Mouse (Mus musculus): ENCODE results near the gene Spata5.

The Spata5 gene

GRCm38 (mm10) chr3:37419458-37419991 lies at the start of gene Spata5:
Gene Spata5, plus strand, starts transcription at chr3:37419896.
- peak; percentile 99 for DNase-seq

GRCm38 (mm10) chr3:37370407-37370806 lies 49.3 kb upstream of the Spata5 start:
- DNase-seq, result no peak

- DNase-seq, result no peak
These were observed 46.0 kb upstream of the Spata5 start for GRCm38 (mm10) chr3:37373712-37374111.

- DNase-seq, result no peak
These were observed 41.8 kb upstream of the Spata5 start for GRCm38 (mm10) chr3:37377926-37378325.

- no peak for DNase-seq
These were observed 41.3 kb upstream of the Spata5 start for GRCm38 (mm10) chr3:37378412-37378811.

GRCm38 (mm10) chr3:37379201-37379600 lies 40.5 kb upstream of the Spata5 start:
- DNase-seq, result no peak

- DNase-seq, result peak; percentile 10
These were observed 39.5 kb upstream of the Spata5 start for GRCm38 (mm10) chr3:37379930-37380881.

- DNase-seq, result no peak
These were observed 38.2 kb upstream of the Spata5 start for GRCm38 (mm10) chr3:37381457-37381856.

- no peak for DNase-seq
These were observed 36.5 kb upstream of the Spata5 start for GRCm38 (mm10) chr3:37383096-37383765.

- DNase-seq, result no peak
These were observed 32.4 kb upstream of the Spata5 start for GRCm38 (mm10) chr3:37387310-37387709.

- no peak for DNase-seq
These were observed 22.6 kb upstream of the Spata5 start for GRCm38 (mm10) chr3:37396930-37397608.

- DNase-seq, result no peak
These were observed 22.1 kb upstream of the Spata5 start for GRCm38 (mm10) chr3:37397646-37398045.

- peak; percentile 21 for DNase-seq
These were observed 20.9 kb upstream of the Spata5 start for GRCm38 (mm10) chr3:37398661-37399395.

GRCm38 (mm10) chr3:37401729-37402610 lies 17.7 kb upstream of the Spata5 start:
- DNase-seq, result no peak

- DNase-seq, result no peak
These were observed 12.1 kb upstream of the Spata5 start for GRCm38 (mm10) chr3:37407598-37407997.

GRCm38 (mm10) chr3:37413446-37413845 lies 6.2 kb upstream of the Spata5 start:
- DNase-seq, result no peak

GRCm38 (mm10) chr3:37414413-37414960 lies 5.2 kb upstream of the Spata5 start:
- peak; percentile 48 for DNase-seq

GRCm38 (mm10) chr3:37418341-37418740 lies 1.4 kb upstream of the Spata5 start:
- no peak for DNase-seq

- no peak for DNase-seq
These were observed 687 bp upstream of the Spata5 start for GRCm38 (mm10) chr3:37418961-37419457.

GRCm38 (mm10) chr3:37420072-37420471 lies 376 bp downstream of the Spata5 start, which contains the start of gene Nudt6:
Gene Nudt6, minus strand, starts transcription at chr3:37420211.
- DNase-seq, result peak; percentile 89

- DNase-seq, result no peak
These were observed 945 bp downstream of the Spata5 start for GRCm38 (mm10) chr3:37420641-37421040.

Data from cerebellum, adult 11-12 months (tissue).